Mouse (Mus musculus) heart, postnatal 0 days (tissue): ENCODE data around the gene Coq5. TPM values are rescaled to one million over a fixed set of nuclear protein-coding genes. Genes with fewer than 3 reads are reported as not detected.

Experiments used
- ATAC-seq: fragments of 200-750 bp; cut with Nextera tagmentation; 2 replicates; pipeline ENCODE4 v1.8.0; 2017; ENCODE audit warnings: low read depth, moderate number of reproducible peaks, moderate library complexity; ENCODE audit not compliant: insufficient read depth
- DNase-seq: peaks from one replicate; pipeline ENCODE4 v3.0.0-alpha.2; 2016; ENCODE audit warnings: low spot score
- H3K27ac ChIP-seq: fragments of 300-500 bp; sonication (generic); 2 replicates; pipeline ENCODE4 v1.5.1; 2014; ENCODE audit warnings: low read depth, mild to moderate bottlenecking
- H3K27me3 ChIP-seq: fragments of 300-500 bp; sonication (generic); 2 replicates; pipeline ENCODE4 v1.6.1; 2014; ENCODE audit warnings: low read length, mixed read lengths; ENCODE audit not compliant: control insufficient read depth, insufficient read depth
- H3K36me3 ChIP-seq: fragments of 300-500 bp; sonication (generic); replicated peaks from 2 replicates; pipeline ENCODE4 v1.6.1; 2014; ENCODE audit warnings: low read length, mixed read lengths; ENCODE audit not compliant: control insufficient read depth, insufficient read depth
- H3K4me1 ChIP-seq: fragments of 300-500 bp; sonication (generic); 2 replicates; pipeline ENCODE4 v1.6.1; 2014; ENCODE audit warnings: antibody characterized with exemption; ENCODE audit not compliant: control insufficient read depth, insufficient read depth
- H3K4me2 ChIP-seq: fragments of 300-500 bp; sonication (generic); 2 replicates; pipeline ENCODE4 v1.6.1; 2014; ENCODE audit warnings: low read depth, mild to moderate bottlenecking, low read length, moderate library complexity
- H3K4me3 ChIP-seq: fragments of 300-500 bp; sonication (generic); 2 replicates; pipeline ENCODE4 v1.5.1; 2014; ENCODE audit warnings: low read depth, low read length
- H3K9ac ChIP-seq: fragments of 300-500 bp; sonication (generic); replicated peaks from 2 replicates; pipeline ENCODE4 v1.6.1; 2014; ENCODE audit warnings: low read depth, low read length, mixed read lengths
- H3K9me3 ChIP-seq: fragments of 300-500 bp; sonication (generic); replicated peaks from 2 replicates; pipeline ENCODE4 v1.6.1; 2016; ENCODE audit warnings: low read length; ENCODE audit not compliant: control insufficient read depth
- CTCF ChIP-seq: IDR thresholded peaks from 2 replicates; pipeline ENCODE4 v1.5.1; 2016; ENCODE audit warnings: antibody characterized with exemption, control low read depth, low read depth
- EP300 ChIP-seq: IDR thresholded peaks from 2 replicates; pipeline ENCODE4 v1.6.1; 2016; ENCODE audit warnings: antibody characterized with exemption, low read depth
- WGBS: fragments of 180-500 bp; shearing (Covaris S2); extraction: QIAGEN DNeasy Blood & Tissue Kit; methylation state at CpG from one replicate; pipeline ENCODE4 v1.1.7; 2014; 5-methylcytosine and 5-hydroxymethylcytosine counted together
- polyA plus RNA-seq: library from polyadenylated mRNA; unstranded; fragments of >200 nt; fragmentation: Nextera tagmentation; extraction: Ambion mirVana; gene quantifications from 2 replicates; pipeline ENCODE4 v1.2.1, GENCODE M21; 2015
- total RNA-seq: library from RNA; depleted of rRNA; stranded (reverse); fragments of >200 nt; gene quantifications from 2 replicates; pipeline ENCODE4 v1.2.3, GENCODE M21; 2014; ENCODE audit warnings: low replicate concordance

Gene Coq5
- total and polyA plus RNA-seq, 2 experiments from 2014 or later = 82.7 to 116 TPM

DNA sequence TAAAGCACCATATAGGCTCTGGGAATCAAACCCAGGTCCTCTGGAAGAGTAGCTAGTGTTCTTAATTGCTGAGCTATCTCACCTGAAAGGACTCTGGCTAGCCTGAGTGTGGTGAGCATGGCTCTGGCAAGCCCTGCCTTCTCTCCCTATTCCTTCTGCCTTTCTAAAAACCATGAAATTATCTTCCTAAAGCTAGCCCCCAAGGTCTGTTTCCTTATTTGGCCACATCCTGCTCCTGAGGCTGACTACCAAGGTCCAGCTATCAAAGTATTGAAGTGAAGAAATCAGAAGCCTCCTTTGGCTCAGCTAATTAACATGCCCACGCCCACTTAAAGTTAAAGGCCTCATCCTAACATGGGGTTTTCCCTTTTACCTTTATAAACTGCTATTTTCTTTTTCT is 4.7 kb upstream of the Coq5 start:
- no peak overlapping the region for H3K9ac ChIP-seq
- H3K27me3 ChIP-seq = no peaks in the 10 kb centered on the region
- H3K4me3 ChIP-seq = no peak overlapping the region
- peaks cover 19% of the 10 kb centered on the region for H3K4me1 ChIP-seq
- H3K4me2 ChIP-seq = no peak overlapping the region
- peaks cover 5% of the 10 kb centered on the region; the same call in 1 of the 2 replicates for H3K36me3 ChIP-seq
- ATAC-seq (no peak), DNase-seq (no peak)
- no peak for TF ChIP-seq CTCF
- TF ChIP-seq EP300 = no peak
- WGBS = 87% methylated on average over 1 of the region's 1 CpGs
- H3K9me3 ChIP-seq = no peaks in the 10 kb centered on the region
- no peak overlapping the region for H3K27ac ChIP-seq

DNA sequence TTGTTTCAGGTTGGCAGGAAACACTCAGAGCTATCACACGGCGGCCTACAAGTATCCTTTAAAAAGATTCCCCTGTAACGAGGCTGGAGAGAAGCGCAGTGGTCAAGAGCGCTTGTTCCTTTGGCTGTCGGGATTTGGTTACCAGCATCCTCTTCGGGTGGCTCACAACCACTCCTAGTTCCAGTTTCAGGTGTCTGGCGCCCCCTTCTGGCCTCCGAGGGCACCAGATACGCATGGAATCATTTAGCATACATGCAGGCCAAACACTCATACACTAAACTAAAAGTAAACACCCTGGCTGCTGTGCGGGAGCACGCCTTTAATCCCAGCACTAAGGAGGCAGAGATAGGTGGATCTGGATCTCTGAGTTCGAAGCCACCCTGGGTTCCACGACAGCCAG is 3.5 kb upstream of the Coq5 start:
- Histone ChIP-seq H3K4me1 (peaks cover 12% of the 10 kb centered on the region; the same call in 1 of the 2 replicates), H3K4me3 (no peak overlapping the region)
- 37% methylated on average over 14 of the region's 14 CpGs for WGBS

GRCm38 (mm10) chr5:115278053-115278452 is 1.4 kb upstream of the Coq5 start:
- 50% methylated on average over 1 of the region's 1 CpGs for WGBS
- peaks cover 8% of the 10 kb centered on the region; the same call in 1 of the 2 replicates for H3K4me1 ChIP-seq
- TF ChIP-seq EP300 (no peak), CTCF (no peak)
- no peaks in the 10 kb centered on the region for H3K36me3 ChIP-seq
- H3K4me2 ChIP-seq = no peak overlapping the region
- no peaks in the 10 kb centered on the region for H3K27me3 ChIP-seq
- no peak overlapping the region for H3K9ac ChIP-seq
- no peak for DNase-seq
- ATAC-seq = no peak
- no peak overlapping the region for H3K4me3 ChIP-seq
- no peak overlapping the region for H3K27ac ChIP-seq
- H3K9me3 ChIP-seq = no peaks in the 10 kb centered on the region

More for the DNA sequence above, 3.5 kb upstream of the Coq5 start:
- Histone ChIP-seq H3K27ac (no peak overlapping the region), H3K27me3 (no peaks in the 10 kb centered on the region), H3K4me2 (no peak overlapping the region), H3K9me3 (no peaks in the 10 kb centered on the region), H3K36me3 (no peaks in the 10 kb centered on the region), H3K9ac (no peak overlapping the region)
- no peak for ATAC-seq
- TF ChIP-seq EP300 (no peak), CTCF (peak; percentile 32)
- DNase-seq = no peak

DNA sequence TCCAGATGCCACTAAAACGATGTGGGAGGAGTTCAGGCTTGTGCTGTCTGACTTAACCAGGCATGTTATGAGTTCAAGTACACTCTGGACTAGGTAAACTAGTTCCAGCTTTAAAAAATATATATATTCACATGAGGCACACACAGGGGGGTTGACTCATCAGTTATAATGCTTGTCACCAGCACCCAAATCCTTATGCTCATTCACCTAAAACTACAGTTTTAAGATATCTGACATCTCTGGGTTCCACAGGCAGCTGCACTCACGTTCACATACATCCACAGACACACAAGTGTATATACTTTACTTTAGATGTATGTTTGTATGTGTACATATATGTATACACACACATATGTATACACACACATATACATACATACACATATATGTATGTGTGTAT is 681 bp upstream of the Coq5 start:
- H3K36me3 ChIP-seq = peaks cover 7% of the 10 kb centered on the region
- no peak for ATAC-seq
- no peak overlapping the region for H3K4me2 ChIP-seq
- no peaks in the 10 kb centered on the region for H3K9me3 ChIP-seq
- H3K27ac ChIP-seq = no peak overlapping the region
- H3K9ac ChIP-seq = no peak overlapping the region
- H3K4me3 ChIP-seq = no peak overlapping the region
- no peaks in the 10 kb centered on the region for H3K27me3 ChIP-seq
- DNase-seq = no peak
- TF ChIP-seq CTCF (no peak), EP300 (no peak)
- WGBS = 50% methylated on average over 2 of the region's 2 CpGs
- peaks cover 5% of the 10 kb centered on the region; the same call in 1 of the 2 replicates for H3K4me1 ChIP-seq

- Histone ChIP-seq H3K4me3 (peak overlapping the region; percentile 86), H3K9ac (peak overlapping the region; percentile 88), H3K4me2 (peak overlapping the region; percentile 95), H3K4me1 (peaks cover 5% of the 10 kb centered on the region; the same call in 1 of the 2 replicates), H3K9me3 (no peaks in the 10 kb centered on the region), H3K27ac (peak overlapping the region; percentile 76), H3K27me3 (no peaks in the 10 kb centered on the region), H3K36me3 (peaks cover 18% of the 10 kb centered on the region)
- ATAC-seq (no peak; the same call in 1 of the 2 replicates), DNase-seq (no peak)
- WGBS = 4% methylated on average over 17 of the region's 17 CpGs
- TF ChIP-seq EP300 = no peak
- TF ChIP-seq CTCF = no peak
Measured at GRCm38 (mm10) chr5:115280050-115280687, 703 bp downstream of the Coq5 start.

DNA sequence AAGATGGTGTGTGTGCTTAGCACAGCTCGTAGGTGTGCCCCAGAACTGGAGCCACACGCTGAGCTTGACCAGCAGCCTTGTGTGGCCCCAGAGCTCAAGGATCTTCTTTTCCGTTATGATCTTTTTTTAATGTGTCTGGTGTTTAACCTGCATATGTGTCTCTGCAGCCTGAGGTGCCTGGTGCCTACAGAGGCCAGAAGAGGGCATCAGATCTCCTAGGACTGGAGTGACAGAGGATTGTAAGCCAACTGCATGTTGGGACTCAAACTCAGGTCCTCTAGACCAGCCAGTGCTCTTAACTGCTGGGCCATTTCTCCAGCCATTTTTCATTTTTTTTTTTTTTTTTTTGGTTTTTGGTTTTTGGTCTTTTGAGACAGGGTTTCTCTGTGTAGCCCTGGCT is 5.3 kb downstream of the Coq5 start:
- Histone ChIP-seq H3K27me3 (no peaks in the 10 kb centered on the region), H3K9ac (no peak overlapping the region), H3K4me1 (peaks cover 5% of the 10 kb centered on the region; the same call in 1 of the 2 replicates), H3K36me3 (peaks cover 25% of the 10 kb centered on the region), H3K4me2 (no peak overlapping the region), H3K4me3 (no peak overlapping the region), H3K9me3 (no peaks in the 10 kb centered on the region), H3K27ac (no peak overlapping the region)
- ATAC-seq (no peak), DNase-seq (no peak)
- TF ChIP-seq CTCF = peak; percentile 27
- no peak for TF ChIP-seq EP300
- WGBS = 83% methylated on average over 3 of the region's 3 CpGs
